Mouse (Mus musculus) heart, postnatal 10 days (tissue): ENCODE measurements around the gene Grb10. TPM values are rescaled to one million over a fixed set of nuclear protein-coding genes. Genes with fewer than 3 reads are reported as not detected.
A peak's percentile ranks its signal among the peaks of the same experiment; 100 is the strongest.

Source experiments
- DNase-seq, 2 experiments: peaks; one replicate each; pipeline ENCODE4 v3.0.0; 2021
- intact Hi-C: fragments of 180-260 bp; cut with DNase I; formaldehyde crosslinking; loops from one replicate; pipeline ENCODE4 v1.15.1; 2025
- total RNA-seq, 2 experiments: library from RNA; stranded (reverse); gene quantifications; 2 replicates each; pipeline ENCODE4 v1.2.3; 2021

Gene Grb10
- total RNA-seq, 2 experiments from 2014 or later: 233 to 235 TPM

GRCm38 (mm10) chr11:11953364-11954114 is 84.9 kb downstream of the Grb10 start:
- DNase-seq: peak in 1 of 2 experiments; percentile 60
- intact Hi-C loops: no loop called here

DNA sequence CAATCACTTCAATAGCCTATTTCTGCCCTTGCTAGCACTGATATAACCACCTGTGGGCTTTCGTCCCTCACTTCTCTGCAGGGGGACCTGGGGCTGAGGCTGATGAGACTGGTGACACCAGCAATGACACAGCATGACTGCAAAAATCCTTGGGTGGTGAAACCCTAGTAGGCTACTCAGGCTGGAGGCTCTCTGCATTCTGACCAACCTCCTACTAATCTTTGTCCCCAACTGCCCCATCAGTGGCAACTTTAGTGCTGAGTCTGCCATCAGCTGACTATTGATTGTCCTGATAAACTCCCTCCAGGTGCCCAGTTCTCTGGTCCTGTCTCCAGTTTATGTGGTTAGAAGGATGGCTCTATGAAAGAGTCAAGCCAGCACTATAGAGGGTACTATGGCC is 85.9 kb downstream of the Grb10 start:
- no peak for DNase-seq
- intact Hi-C loops: no loop called here

DNA sequence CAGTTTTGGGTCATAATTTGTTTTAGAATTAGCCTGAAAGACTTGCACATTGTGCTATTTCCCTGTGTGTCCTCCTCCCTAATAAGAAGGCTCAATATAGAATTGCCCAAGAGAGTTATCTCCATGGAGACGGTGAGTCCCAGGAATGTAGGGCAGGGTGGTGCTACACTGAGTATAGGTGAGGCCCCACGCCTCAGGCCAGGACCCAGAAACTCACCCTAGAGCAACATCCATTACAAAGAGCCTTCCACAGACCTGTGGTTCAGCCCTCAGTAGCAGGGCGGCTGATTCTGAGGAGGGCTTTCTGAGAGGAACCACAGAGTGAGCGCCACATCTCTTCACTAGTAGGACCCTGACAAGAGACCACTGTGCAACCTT is 89.5 kb downstream of the Grb10 start:
- DNase-seq: no peak
- intact Hi-C loops: no loop called here

- DNase-seq: no peak
- intact Hi-C loops: no loop called here
Measured at GRCm38 (mm10) chr11:11948321-11948987, 90.0 kb downstream of the Grb10 start.

- DNase-seq: no peak
- intact Hi-C loops: no loop called here
Measured at GRCm38 (mm10) chr11:11947857-11948256, 90.6 kb downstream of the Grb10 start.

DNA sequence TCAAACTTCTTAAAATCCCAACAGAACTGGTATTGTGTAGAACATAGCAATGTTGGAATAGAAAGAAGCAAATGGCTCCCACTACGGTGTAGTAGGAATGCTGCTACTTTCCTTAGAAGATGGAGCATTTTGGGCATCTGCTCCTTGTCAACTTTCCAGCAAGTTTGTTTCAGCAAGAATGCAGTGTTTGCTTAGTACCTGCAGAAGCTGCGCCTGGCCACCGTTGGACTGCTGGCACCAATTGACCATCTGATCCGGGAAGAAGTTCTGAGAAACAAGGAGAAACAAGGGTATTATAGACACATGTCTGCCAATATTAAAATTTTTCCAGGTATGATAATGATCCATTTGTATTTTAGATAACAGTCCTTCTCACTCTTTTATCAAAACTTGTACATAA is 92.7 kb downstream of the Grb10 start:
- intact Hi-C loops: no loop called here

DNA sequence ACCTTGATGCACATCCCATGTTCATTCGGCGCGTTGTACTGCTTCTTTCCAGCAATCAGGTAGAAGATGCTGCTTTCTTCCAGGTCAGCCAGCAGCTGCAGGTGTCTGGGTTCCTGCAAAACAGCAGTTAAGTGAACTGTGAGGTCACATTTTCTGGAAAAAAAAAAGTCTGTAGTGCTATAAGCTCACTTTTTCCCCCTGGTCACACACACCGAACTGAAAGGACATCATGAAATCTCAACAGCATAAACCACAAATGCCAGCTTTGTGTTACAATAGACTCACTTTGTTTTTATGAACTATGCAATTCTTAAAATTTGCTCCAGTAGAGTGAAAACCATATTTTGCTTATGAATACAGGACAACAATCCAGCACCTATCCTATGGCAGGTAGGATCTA is 93.7 kb downstream of the Grb10 start:
- intact Hi-C loops: no loop called here
- no peak for DNase-seq

More for the DNA sequence above, 92.7 kb downstream of the Grb10 start:
- DNase-seq: no peak

- DNase-seq: no peak
- intact Hi-C loops: no loop called here
Measured at GRCm38 (mm10) chr11:11944082-11944349, 94.5 kb downstream of the Grb10 start.

DNA sequence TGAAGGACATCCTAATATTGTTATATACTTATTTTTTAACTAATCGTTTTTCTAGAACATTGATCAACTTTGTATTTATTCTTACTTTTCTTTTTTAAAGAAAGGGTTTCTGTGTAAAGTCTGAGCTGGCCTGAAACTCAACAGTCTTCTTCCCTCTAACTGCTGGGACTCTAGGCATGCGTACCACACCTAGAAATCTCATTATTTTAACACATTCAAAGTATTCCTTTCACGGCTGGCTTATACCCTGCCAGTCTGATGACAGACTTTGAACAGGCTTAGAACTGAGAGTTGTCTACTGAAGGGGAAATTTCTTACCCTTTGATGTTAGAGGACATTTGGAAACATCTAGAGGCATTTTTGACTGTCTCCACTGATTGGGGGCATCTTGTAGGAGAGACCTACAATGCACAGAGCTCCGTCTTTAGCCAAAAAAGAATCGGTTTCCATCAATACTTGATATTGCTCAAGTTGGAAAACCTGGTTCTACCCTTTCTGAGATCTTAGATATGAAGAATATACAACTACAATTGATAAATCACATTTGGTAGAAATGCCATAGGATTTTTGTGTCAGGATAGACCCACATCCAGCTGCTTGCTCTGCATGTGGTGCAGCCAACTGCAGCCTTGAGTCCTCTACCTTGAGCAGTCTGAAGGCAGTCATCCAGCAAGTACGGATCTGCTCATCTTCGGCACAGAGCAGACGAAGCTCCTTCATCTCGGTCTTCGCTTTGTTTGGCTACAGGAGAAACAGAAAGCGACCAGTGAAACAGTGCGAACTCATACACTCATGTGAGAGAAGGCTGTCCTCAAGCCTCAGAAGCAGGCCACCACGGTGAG is 95.0 kb downstream of the Grb10 start:
- DNase-seq: no peak
- intact Hi-C loops: no loop called here

GRCm38 (mm10) chr11:11942320-11943217 is 95.9 kb downstream of the Grb10 start:
- intact Hi-C loops: no loop called here
- no peak for DNase-seq

- intact Hi-C loops: no loop called here
Measured at GRCm38 (mm10) chr11:11940833-11941681, 97.4 kb downstream of the Grb10 start.

DNA sequence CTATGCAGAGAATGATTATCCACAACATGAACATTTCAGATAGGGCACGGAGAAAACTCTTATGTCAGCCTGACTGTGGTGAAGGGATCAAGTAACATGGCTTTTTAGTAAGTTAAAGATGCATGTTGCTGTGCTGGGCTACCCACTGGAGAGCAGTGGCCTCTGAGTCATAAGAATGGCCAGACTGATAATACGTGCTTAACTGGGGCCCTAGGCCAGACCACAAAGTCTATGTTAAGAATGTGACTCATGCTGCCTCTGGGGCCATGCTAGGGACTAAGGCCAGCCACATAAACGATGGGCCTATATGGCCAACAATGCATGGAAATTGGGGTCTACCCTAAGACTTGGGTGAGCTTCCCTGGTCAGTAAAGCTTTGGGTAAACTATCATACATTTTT is 98.9 kb downstream of the Grb10 start:
- DNase-seq: peak in 1 of 2 experiments; percentile 61
- intact Hi-C loops: no loop called here

More at GRCm38 (mm10) chr11:11940833-11941681, 97.4 kb downstream of the Grb10 start:
- DNase-seq: no peak

GRCm38 (mm10) chr11:11938591-11938990 is 99.9 kb downstream of the Grb10 start:
- intact Hi-C loops: no loop called here
- no peak for DNase-seq

- no peak for DNase-seq
- intact Hi-C loops: no loop called here
Measured at GRCm38 (mm10) chr11:11937340-11938030, 101.0 kb downstream of the Grb10 start.

DNA sequence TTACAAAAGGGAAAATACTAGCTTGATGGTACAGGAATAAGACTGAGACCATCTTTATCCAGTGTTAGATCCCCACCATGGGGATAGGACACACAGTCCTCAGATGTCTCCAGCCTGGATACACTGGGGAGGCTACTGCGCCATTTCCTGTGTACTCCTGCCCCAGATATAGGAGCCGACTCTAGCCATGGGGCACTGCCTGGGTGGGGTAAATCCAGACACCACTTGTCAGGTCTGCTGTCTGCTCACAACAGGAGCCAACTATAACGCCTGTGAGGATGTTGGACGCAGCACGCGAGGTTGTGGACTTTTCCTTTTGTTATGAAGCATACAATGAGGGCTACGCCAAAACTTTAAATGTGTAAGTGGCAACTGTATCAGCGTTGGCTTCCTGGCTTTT is 103.7 kb downstream of the Grb10 start:
- intact Hi-C loops: no loop called here

GRCm38 (mm10) chr11:11932102-11932789 is 106.2 kb downstream of the Grb10 start:
- intact Hi-C loops: no loop called here
- DNase-seq: no peak

More for the DNA sequence above, 103.7 kb downstream of the Grb10 start:
- DNase-seq: no peak

DNA sequence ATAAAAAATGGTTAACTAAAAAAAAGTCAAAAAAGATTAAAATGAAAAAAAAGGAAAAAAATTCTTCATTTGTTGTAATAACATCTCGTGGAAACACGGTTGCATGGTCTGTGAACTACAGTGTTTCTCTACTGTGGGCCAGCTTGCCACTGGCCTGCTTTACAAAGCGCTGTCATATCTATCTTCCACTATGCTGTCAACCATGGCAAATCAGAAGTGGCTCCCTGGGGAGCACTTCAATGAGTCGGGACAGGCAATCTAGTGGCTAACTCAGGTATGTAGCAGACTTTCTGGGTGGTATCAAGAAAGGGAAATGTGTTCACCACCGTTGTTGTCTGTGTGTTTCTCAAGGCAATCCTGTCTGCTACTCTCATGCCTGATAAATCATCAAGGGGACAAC is 106.8 kb downstream of the Grb10 start:
- intact Hi-C loops: no loop called here
- no peak for DNase-seq

GRCm38 (mm10) chr11:11930527-11930926 is 108.0 kb downstream of the Grb10 start:
- no peak for DNase-seq
- intact Hi-C loops: no loop called here
